Mouse (Mus musculus) splenic B cell, adult 2 months (primary cell): ENCODE data around the gene Tas2r109.
"Not testable (repeated sequence)": the region's sequence is repeated elsewhere in the genome, so short reads cannot be mapped to it uniquely, and the experiment has no call there.

ENCODE experiments used
- DNase-seq: peaks from one replicate; pipeline ENCODE4 v3.0.0-alpha.2; 2011; ENCODE audit warnings: low read depth, low spot score
- H3K27me3 ChIP-seq: 2 replicates; pipeline ENCODE4 v1.6.1; 2012; ENCODE audit warnings: mild to moderate bottlenecking, low read length, moderate library complexity, mixed read lengths; ENCODE audit not compliant: control insufficient read depth, poor library complexity, insufficient read depth, severe bottlenecking
- H3K36me3 ChIP-seq: 2 replicates; pipeline ENCODE4 v1.6.1; 2012; ENCODE audit warnings: mild to moderate bottlenecking, low read length, moderate library complexity, mixed read lengths; ENCODE audit not compliant: control insufficient read depth, poor library complexity, insufficient read depth, severe bottlenecking

Gene Tas2r109

DNA sequence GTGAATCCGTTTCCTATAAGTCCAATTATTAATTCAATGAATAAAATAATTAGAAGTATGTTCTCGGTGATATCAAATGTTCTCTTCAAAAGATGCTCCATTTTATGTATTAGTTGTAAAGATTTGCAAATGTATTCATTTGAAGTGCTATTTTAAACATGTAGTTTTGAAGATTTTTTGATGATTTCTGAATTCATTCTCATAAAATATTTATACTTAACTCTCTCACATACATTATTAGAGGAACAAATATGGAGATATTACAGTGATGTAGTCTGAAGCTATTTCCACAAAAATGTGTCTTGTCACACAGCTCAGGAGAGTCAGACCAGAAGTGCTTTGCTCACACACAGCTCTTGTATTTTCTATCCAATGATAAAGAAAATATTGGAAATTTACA is at the start of gene Tas2r109:
Tas2r109 (minus strand) TSS at position 101 of the 400 bp plus-strand sequence.
- DNase-seq = no peak
- H3K36me3 ChIP-seq = no peaks in the 10 kb centered on the region

DNA sequence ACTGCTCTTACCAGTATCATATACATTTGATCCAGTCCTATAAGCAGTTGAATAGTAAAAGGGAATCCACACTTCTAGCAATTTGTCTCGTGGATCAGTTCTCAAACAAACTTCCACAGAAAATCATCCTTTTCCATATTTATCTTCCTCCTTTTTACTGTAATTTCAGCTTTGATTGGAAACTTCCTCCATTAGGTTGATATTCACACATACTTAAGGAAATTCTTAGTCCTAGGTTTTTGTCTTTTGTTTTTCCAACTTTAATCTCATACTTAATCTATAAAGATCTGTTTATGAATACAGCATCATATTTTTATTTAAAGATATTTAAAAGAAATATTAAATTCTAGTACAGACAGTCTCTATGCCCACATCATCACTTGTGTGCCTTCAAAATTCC is 22.9 kb downstream of the Tas2r109 start, which contains the start of gene Tas2r131:
Tas2r131 (minus strand) TSS at position 101 of the 400 bp plus-strand sequence.
- Histone ChIP-seq H3K27me3 (no peaks in the 10 kb centered on the region), H3K36me3 (no peaks in the 10 kb centered on the region)
- no peak for DNase-seq

More for the DNA sequence above, at the start of gene Tas2r109:
- no peaks in the 10 kb centered on the region for H3K27me3 ChIP-seq

DNA sequence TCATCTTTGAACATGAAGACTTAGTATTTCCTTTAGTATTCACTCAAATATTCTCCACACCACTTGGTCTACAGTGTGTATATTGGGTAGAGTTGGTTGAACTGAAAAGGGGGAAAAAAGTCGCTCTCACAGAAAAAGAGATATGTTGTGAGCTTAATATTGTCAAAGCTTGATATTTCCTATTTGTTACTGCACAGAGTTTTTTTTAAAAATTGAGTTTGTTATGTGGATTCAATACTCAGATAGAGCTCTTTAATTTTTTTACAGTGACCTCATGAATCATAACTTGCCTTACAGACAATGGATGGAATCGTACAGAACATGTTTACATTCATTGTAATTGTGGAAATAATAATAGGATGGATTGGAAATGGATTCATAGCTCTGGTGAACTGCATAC is 30.0 kb downstream of the Tas2r109 start, which contains the start of gene Tas2r129:
Tas2r129 (plus strand) TSS at position 301 of the 400 bp plus-strand sequence.
- no peak for DNase-seq
- Histone ChIP-seq H3K27me3 (no peaks in the 10 kb centered on the region), H3K36me3 (no peaks in the 10 kb centered on the region)

DNA sequence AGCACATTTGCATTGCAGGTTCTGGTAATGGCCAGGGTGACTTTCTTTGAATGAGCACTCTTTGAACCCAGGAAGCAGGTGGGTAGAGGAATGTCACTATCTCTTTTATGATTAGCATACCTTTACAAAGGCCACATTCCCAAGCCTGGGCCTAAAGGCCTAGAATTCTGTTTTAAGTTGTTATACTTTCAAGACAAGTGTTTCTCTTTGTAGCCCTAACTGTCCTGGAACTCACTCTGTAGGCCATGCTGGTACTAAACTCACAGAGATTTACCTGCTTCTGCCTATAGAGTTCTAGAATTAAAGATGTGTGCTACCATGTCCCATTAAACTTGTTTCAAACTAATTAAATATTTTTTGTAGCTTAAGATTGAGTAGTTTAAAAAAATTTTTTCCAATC is 39.4 kb downstream of the Tas2r109 start:
- not testable (repeated sequence) for DNase-seq, H3K27me3 ChIP-seq, H3K36me3 ChIP-seq
